Mouse (Mus musculus): ENCODE measurements at regions not wholly inside any gene's neighbourhood (a gene's known extent, or its start where the extent isn't known, plus 50 kb on each side); places are given as distances from the start of the nearest gene placed in this dataset.

DNA sequence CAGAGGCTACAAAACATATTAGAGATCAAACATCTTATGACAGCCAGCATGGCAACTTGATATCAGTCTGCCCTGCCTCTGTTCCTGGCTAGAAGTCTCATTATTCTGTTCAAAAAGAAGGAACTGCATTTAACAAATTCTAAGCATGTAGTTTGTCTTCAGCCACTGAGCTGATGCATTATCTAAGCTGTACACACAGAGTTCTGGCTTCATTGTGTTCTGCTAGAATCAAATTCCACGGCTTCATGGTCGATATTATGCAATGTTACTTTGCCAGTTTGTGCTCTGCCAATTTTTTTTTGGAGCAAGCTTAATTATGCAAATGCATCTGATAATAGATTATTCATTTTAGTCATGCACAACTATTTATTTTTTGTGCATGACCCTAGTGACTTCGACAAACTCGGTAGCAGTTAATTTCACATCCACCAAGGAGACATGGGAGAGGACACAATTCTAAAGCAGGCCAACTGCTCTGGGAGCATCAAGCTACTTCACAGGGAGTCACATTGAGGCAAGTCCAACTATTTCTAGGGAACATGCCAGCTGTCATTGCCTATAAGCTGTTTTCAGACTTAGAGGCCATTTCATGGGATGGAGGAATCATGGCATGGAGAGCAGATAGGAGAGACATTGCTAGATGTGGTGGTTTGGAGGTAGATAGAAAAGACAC lies 360.8 kb downstream of the Kif20b start:
- DNase-seq = no peak

DNA sequence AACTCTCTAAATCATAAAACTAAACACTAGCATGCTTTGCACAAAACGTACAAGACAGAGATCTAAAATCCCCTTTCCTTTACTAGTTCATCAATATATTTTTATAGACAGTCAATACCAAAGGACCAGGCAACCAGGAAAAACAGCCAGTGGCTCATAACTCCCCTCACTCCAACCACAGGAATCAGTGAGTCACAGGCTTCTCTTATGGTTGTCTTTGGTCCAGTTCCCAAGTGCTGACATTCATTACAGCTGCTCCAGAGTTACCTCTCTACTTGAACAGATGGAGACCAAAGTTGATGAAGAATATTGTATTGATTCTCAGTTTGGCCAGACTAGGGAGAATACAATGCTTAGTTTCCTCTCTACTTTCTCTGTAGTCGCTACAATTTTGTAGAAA lies 376.7 kb downstream of the Kif20b start:
- DNase-seq = no peak

DNA sequence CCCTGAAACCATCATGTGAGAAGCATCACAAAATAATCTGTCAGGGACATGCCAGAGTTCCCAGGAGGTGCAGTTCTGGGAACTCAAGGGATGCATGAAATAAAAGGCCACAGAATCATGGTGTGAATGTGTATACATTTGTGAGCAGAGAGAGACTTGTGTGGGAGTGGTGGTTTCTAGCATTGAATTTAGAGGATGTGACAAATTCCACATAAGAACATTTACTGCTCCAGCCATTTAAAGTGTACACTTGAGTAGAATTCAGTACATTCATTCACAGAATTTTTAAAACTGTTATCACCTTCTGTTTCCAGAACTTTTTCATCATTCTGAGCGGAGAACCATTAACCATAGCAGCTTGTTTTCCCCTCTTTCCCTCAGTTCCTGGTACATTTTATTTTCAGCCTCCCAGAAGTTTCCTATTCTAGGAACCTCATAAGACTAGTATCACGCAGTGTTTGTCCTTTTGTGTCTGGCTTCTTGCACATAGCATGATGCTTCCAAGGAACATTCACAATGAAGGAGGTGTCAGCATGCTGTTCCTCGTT lies 380.6 kb downstream of the Kif20b start:
- DNase-seq = no peak
